Mouse (Mus musculus): ENCODE data around the gene Prickle2. TPM values are rescaled to one million over a fixed set of nuclear protein-coding genes. Genes with fewer than 3 reads are reported as not detected.

Gene Prickle2
- polyA plus RNA-seq, 1 experiment: 1.1 TPM

DNA sequence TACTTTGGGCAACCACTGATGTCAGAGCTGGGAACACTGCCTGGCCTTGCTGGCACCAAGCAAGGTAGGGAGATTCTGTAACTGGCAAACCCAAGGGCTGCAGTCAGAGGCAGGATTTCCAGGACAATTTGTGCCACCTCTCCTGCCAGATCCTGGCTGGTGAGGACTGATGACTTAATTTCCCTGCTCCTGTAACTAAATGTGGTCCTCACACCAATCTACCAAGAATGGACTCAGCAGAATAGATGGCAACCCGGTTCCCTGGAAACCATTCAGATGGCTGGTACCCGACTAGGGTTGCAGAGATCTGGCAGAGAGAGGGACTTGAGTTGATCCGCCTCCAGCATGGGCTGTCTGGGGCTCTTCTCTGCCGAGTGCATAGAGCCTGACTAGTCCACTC, 315.6 kb downstream of the Prickle2 start:
- Histone ChIP-seq H3K27me3 (ENCODE audit: control insufficient read depth, insufficient read depth, low read length) (no peaks in the 10 kb centered on the region), H3K36me3 (ENCODE audit: control insufficient read depth, insufficient read depth, low read length) (no peaks in the 10 kb centered on the region), H3K27ac (ENCODE audit: insufficient read depth, low read length) (no peak overlapping the region), H3K4me1 (ENCODE audit: control insufficient read depth, insufficient read depth, insufficient read length) (no peaks in the 10 kb centered on the region), H3K4me3 (ENCODE audit: extremely low read depth, insufficient read depth, insufficient read length) (no peak overlapping the region)
- 85% methylated on average over 4 of the region's 4 CpGs for WGBS
- DNase-seq (ENCODE audit: low read depth in 1 of 2, low spot score in 2 of 2): no peak
- TF ChIP-seq POLR2A (IDR thresholded peaks at IDR 0.05; ENCODE audit: low read depth, low read length) (no peak), CTCF (IDR thresholded peaks at IDR 0.05; ENCODE audit: extremely low read depth, insufficient read depth, insufficient read length, insufficient replicate concordance) (no peak)

DNA sequence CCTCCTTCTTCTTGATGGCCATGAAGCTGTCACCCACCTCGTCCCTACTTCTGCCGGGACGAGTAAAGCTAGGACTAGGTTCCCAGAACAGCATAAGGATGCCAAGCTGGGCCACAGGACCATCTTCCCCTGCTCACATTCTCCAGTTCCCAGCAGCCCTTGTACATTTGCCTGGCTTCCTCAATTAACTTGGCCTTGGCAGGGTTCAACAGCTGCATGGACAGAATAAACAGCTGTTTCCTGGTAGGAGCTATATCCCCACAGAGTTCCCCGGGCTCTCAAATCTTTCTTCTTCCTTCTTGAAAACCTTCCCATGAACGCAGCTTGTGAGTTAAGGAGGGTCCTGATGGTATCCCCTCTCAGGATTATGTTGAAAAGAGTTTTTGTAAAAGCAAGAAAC, 317.3 kb downstream of the Prickle2 start:
- H3K27ac ChIP-seq (ENCODE audit: insufficient read depth, low read length): no peak overlapping the region
- no peaks in the 10 kb centered on the region for H3K36me3 ChIP-seq (ENCODE audit: control insufficient read depth, insufficient read depth, low read length)
- no peaks in the 10 kb centered on the region for H3K4me1 ChIP-seq (ENCODE audit: control insufficient read depth, insufficient read depth, insufficient read length)
- TF ChIP-seq CTCF (IDR thresholded peaks at IDR 0.05; ENCODE audit: extremely low read depth, insufficient read depth, insufficient read length, insufficient replicate concordance): no peak
- no peak for TF ChIP-seq POLR2A (IDR thresholded peaks at IDR 0.05; ENCODE audit: low read depth, low read length)
- 56% methylated on average over 5 of the region's 5 CpGs for WGBS
- H3K4me3 ChIP-seq (ENCODE audit: extremely low read depth, insufficient read depth, insufficient read length): no peak overlapping the region
- no peaks in the 10 kb centered on the region for H3K27me3 ChIP-seq (ENCODE audit: control insufficient read depth, insufficient read depth, low read length)
- no peak for DNase-seq (ENCODE audit: low read depth in 1 of 2, low spot score in 2 of 2)

- WGBS: 84% methylated on average over 14 of the region's 14 CpGs
- no peak for TF ChIP-seq POLR2A (IDR thresholded peaks at IDR 0.05; ENCODE audit: low read depth, low read length)
- TF ChIP-seq CTCF (IDR thresholded peaks at IDR 0.05; ENCODE audit: extremely low read depth, insufficient read depth, insufficient read length, insufficient replicate concordance): no peak
- H3K4me3 ChIP-seq (ENCODE audit: extremely low read depth, insufficient read depth, insufficient read length): no peak overlapping the region
- DNase-seq (ENCODE audit: low read depth in 1 of 2, low spot score in 2 of 2): no peak
- no peaks in the 10 kb centered on the region for H3K36me3 ChIP-seq (ENCODE audit: control insufficient read depth, insufficient read depth, low read length)
- no peaks in the 10 kb centered on the region for H3K27me3 ChIP-seq (ENCODE audit: control insufficient read depth, insufficient read depth, low read length)
- no peaks in the 10 kb centered on the region for H3K4me1 ChIP-seq (ENCODE audit: control insufficient read depth, insufficient read depth, insufficient read length)
- H3K27ac ChIP-seq (ENCODE audit: insufficient read depth, low read length): no peak overlapping the region
Observed at GRCm38 (mm10) chr6:92383196-92383782, 322.7 kb downstream of the Prickle2 start.

GRCm38 (mm10) chr6:92381085-92381484, 324.9 kb downstream of the Prickle2 start:
- no peak overlapping the region for H3K27ac ChIP-seq (ENCODE audit: insufficient read depth, low read length)
- H3K36me3 ChIP-seq (ENCODE audit: control insufficient read depth, insufficient read depth, low read length): no peaks in the 10 kb centered on the region
- no peak for DNase-seq (ENCODE audit: low read depth in 1 of 2, low spot score in 2 of 2)
- WGBS: 83% methylated on average over 10 of the region's 10 CpGs
- TF ChIP-seq CTCF (IDR thresholded peaks at IDR 0.05; ENCODE audit: extremely low read depth, insufficient read depth, insufficient read length, insufficient replicate concordance) (no peak), POLR2A (IDR thresholded peaks at IDR 0.05; ENCODE audit: low read depth, low read length) (no peak)
- no peak overlapping the region for H3K4me3 ChIP-seq (ENCODE audit: extremely low read depth, insufficient read depth, insufficient read length)
- H3K4me1 ChIP-seq (ENCODE audit: control insufficient read depth, insufficient read depth, insufficient read length): no peaks in the 10 kb centered on the region
- H3K27me3 ChIP-seq (ENCODE audit: control insufficient read depth, insufficient read depth, low read length): no peaks in the 10 kb centered on the region

- Histone ChIP-seq H3K36me3 (ENCODE audit: control insufficient read depth, insufficient read depth, low read length) (no peaks in the 10 kb centered on the region), H3K4me1 (ENCODE audit: control insufficient read depth, insufficient read depth, insufficient read length) (no peaks in the 10 kb centered on the region), H3K27ac (ENCODE audit: insufficient read depth, low read length) (no peak overlapping the region), H3K4me3 (ENCODE audit: extremely low read depth, insufficient read depth, insufficient read length) (no peak overlapping the region), H3K27me3 (ENCODE audit: control insufficient read depth, insufficient read depth, low read length) (no peaks in the 10 kb centered on the region)
- WGBS: 94% methylated on average over 6 of the region's 6 CpGs
- DNase-seq (ENCODE audit: low read depth in 1 of 2, low spot score in 2 of 2): no peak
- TF ChIP-seq CTCF (IDR thresholded peaks at IDR 0.05; ENCODE audit: extremely low read depth, insufficient read depth, insufficient read length, insufficient replicate concordance): no peak
- no peak for TF ChIP-seq POLR2A (IDR thresholded peaks at IDR 0.05; ENCODE audit: low read depth, low read length)
Observed at GRCm38 (mm10) chr6:92374826-92375225, 331.1 kb downstream of the Prickle2 start.

DNA sequence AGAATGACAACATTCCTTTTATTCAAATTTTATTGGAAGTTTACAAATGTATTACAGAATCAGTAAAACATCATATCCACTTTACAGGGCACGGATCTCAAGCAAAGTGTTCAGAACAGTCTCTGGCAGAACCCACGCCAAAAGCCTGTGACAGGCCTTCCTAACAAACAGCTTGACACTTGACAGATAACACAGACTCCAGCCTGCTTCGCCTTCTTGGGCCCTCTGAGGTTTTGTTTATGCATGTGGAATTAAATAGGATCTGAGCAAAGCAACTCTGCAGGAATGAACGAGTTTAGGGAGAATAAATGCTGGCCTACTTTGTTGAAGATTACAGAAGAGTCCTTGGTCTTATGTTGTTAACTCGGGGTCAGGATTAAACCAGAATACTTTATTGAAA, 335.1 kb downstream of the Prickle2 start:
- Histone ChIP-seq H3K27me3 (ENCODE audit: control insufficient read depth, insufficient read depth, low read length) (no peaks in the 10 kb centered on the region), H3K36me3 (ENCODE audit: control insufficient read depth, insufficient read depth, low read length) (no peaks in the 10 kb centered on the region), H3K4me1 (ENCODE audit: control insufficient read depth, insufficient read depth, insufficient read length) (no peaks in the 10 kb centered on the region), H3K27ac (ENCODE audit: insufficient read depth, low read length) (no peak overlapping the region), H3K4me3 (ENCODE audit: extremely low read depth, insufficient read depth, insufficient read length) (no peak overlapping the region)
- no peak for TF ChIP-seq POLR2A (IDR thresholded peaks at IDR 0.05; ENCODE audit: low read depth, low read length)
- TF ChIP-seq CTCF (IDR thresholded peaks at IDR 0.05; ENCODE audit: extremely low read depth, insufficient read depth, insufficient read length, insufficient replicate concordance): no peak
- 67% methylated on average over 5 of the region's 5 CpGs for WGBS
- no peak for DNase-seq (ENCODE audit: low read depth in 1 of 2, low spot score in 2 of 2)

- DNase-seq (ENCODE audit: low read depth in 1 of 2, low spot score in 2 of 2): no peak
- Histone ChIP-seq H3K36me3 (ENCODE audit: control insufficient read depth, insufficient read depth, low read length) (no peaks in the 10 kb centered on the region), H3K27ac (ENCODE audit: insufficient read depth, low read length) (no peak overlapping the region), H3K4me3 (ENCODE audit: extremely low read depth, insufficient read depth, insufficient read length) (no peak overlapping the region), H3K27me3 (ENCODE audit: control insufficient read depth, insufficient read depth, low read length) (no peaks in the 10 kb centered on the region), H3K4me1 (ENCODE audit: control insufficient read depth, insufficient read depth, insufficient read length) (no peaks in the 10 kb centered on the region)
- WGBS: 80% methylated on average over 10 of the region's 10 CpGs
- TF ChIP-seq POLR2A (IDR thresholded peaks at IDR 0.05; ENCODE audit: low read depth, low read length): no peak
- no peak for TF ChIP-seq CTCF (IDR thresholded peaks at IDR 0.05; ENCODE audit: extremely low read depth, insufficient read depth, insufficient read length, insufficient replicate concordance)
Observed at GRCm38 (mm10) chr6:92347278-92348028, 358.5 kb downstream of the Prickle2 start.

Measured in spleen, adult 2 months (tissue).